17 mouse cellular contexts compared by ENCODE assay signal in genomic region chr12:108087489-108087888, GRCm38 (mm10).
DNase-seq lines count a peak whose midpoint lies in the region; ATAC-seq and TF ChIP-seq lines count a peak whose summit lies in the region.
"Had no signal": no experiment of that assay in that cellular context is flagged by ENCODE, and none has a peak within 500 bp of the region (broad histone marks: within the 10 kb centered on the region; RNA-seq: fewer than 3 reads in every experiment).

No protein-coding gene starts in this region.

- no peaks in the 10 kb centered on the region for H3K79me2 ChIP-seq in heart, adult 2 months (replicated peaks; ENCODE audit: control insufficient read depth, insufficient read depth, low read length)

- H3K4me3 ChIP-seq in heart, adult 2 months = no peak overlapping the region
- H3K4me3 ChIP-seq in heart, embryonic 12.5 days = no peak overlapping the region
- H3K4me3 ChIP-seq in kidney, postnatal 0 days (replicated peaks; ENCODE audit: low read depth, low read length) = no peak overlapping the region
- no peak overlapping the region for H3K4me3 ChIP-seq in midbrain, embryonic 16.5 days (ENCODE audit: low read depth, low read length)
- H3K4me3 ChIP-seq: forebrain, embryonic 12.5 days; heart, embryonic 15.5 days; limb, embryonic 12.5 days; liver, embryonic 12.5 days had no signal

- 57% methylated on average over 2 of the region's 2 CpGs for WGBS in heart, adult 2 months
- WGBS in heart, embryonic 12.5 days = 51% methylated on average over 2 of the region's 2 CpGs
- 46% methylated on average over 2 of the region's 2 CpGs for WGBS in kidney, postnatal 0 days
- 87% methylated on average over 2 of the region's 2 CpGs for WGBS in midbrain, embryonic 16.5 days

- no peak overlapping the region for H3K4me2 ChIP-seq in heart, embryonic 12.5 days
- no peak overlapping the region for H3K4me2 ChIP-seq in kidney, postnatal 0 days (ENCODE audit: low read length)
- no peak overlapping the region for H3K4me2 ChIP-seq in midbrain, embryonic 16.5 days (ENCODE audit: low read length)
- H3K4me2 ChIP-seq: forebrain, embryonic 12.5 days; heart, embryonic 15.5 days; limb, embryonic 12.5 days; liver, embryonic 12.5 days had no signal

- no peaks in the 10 kb centered on the region for H3K27me3 ChIP-seq in heart, adult 2 months (ENCODE audit: control insufficient read depth, insufficient read depth, low read length)
- H3K27me3 ChIP-seq in heart, embryonic 12.5 days (replicated peaks) = no peaks in the 10 kb centered on the region
- no peaks in the 10 kb centered on the region for H3K27me3 ChIP-seq in kidney, postnatal 0 days (ENCODE audit: insufficient read depth, low read length)
- no peaks in the 10 kb centered on the region for H3K27me3 ChIP-seq in midbrain, embryonic 16.5 days (ENCODE audit: control insufficient read depth, insufficient read depth, low read depth, low read length)
- H3K27me3 ChIP-seq: forebrain, embryonic 12.5 days; heart, embryonic 15.5 days; limb, embryonic 12.5 days; liver, embryonic 12.5 days had no signal

- no peak overlapping the region for H3K27ac ChIP-seq in heart, adult 2 months
- no peak overlapping the region for H3K27ac ChIP-seq in heart, embryonic 12.5 days (ENCODE audit: poor library complexity, severe bottlenecking)
- no peak overlapping the region for H3K27ac ChIP-seq in kidney, postnatal 0 days
- no peak overlapping the region for H3K27ac ChIP-seq in midbrain, embryonic 16.5 days (ENCODE audit: low read length)
- H3K27ac ChIP-seq: forebrain, embryonic 12.5 days; heart, embryonic 15.5 days; limb, embryonic 12.5 days; liver, embryonic 12.5 days had no signal

- no peaks in the 10 kb centered on the region for H3K9me3 ChIP-seq in heart, embryonic 12.5 days (replicated peaks)
- H3K9me3 ChIP-seq in kidney, postnatal 0 days (replicated peaks; ENCODE audit: low read length) = no peaks in the 10 kb centered on the region
- no peaks in the 10 kb centered on the region for H3K9me3 ChIP-seq in midbrain, embryonic 16.5 days (replicated peaks; ENCODE audit: control insufficient read depth, low read length, poor library complexity, severe bottlenecking)
- H3K9me3 ChIP-seq: forebrain, embryonic 12.5 days; heart, embryonic 15.5 days; limb, embryonic 12.5 days; liver, embryonic 12.5 days had no signal

- TF ChIP-seq EP300 in heart, adult 2 months (IDR thresholded peaks at IDR 0.05; ENCODE audit: insufficient read depth, low read depth, low read length) = no peak

- ATAC-seq in heart, embryonic 12.5 days (ENCODE audit: insufficient number of reproducible peaks, low FRiP score) = no peak
- no peak for ATAC-seq in kidney, postnatal 0 days (replicated peaks; ENCODE audit: low FRiP score, low read depth)
- no peak for ATAC-seq in midbrain, embryonic 16.5 days
- ATAC-seq: liver, embryonic 12.5 days had no signal

- intact Hi-C loops in heart, adult 2 months (cut with DNase I) = no loop called here

- no peak for TF ChIP-seq POLR2A in heart, adult 2 months (IDR thresholded peaks at IDR 0.05; ENCODE audit: insufficient read depth, low read depth, low read length)

- DNase-seq in heart, adult 2 months = peak in 1 of 2 experiments; percentile 16
- no peak for DNase-seq in kidney, postnatal 0 days (ENCODE audit: low spot score)
- DNase-seq in kidney, adult 11 months = no peak
- DNase-seq in NIH3T3 (ENCODE audit: low read depth) (peak; percentile 10), adipocyte (ENCODE audit: low spot score) (peak; percentile 63)
- no peak for DNase-seq in cerebellum, adult 9-10 months
- DNase-seq: adrenal gland, postnatal 36 days; cerebellum, adult 11-12 months; kidney, postnatal 10 days; layer of hippocampus, adult 9-11 months; right cerebral cortex, postnatal 25 days had no signal

- peak; percentile 22; the same call in 1 of the 2 replicates for TF ChIP-seq CTCF in heart, adult 2 months (IDR thresholded peaks at IDR 0.05)
- TF ChIP-seq CTCF in kidney, postnatal 0 days (IDR thresholded peaks at IDR 0.05; ENCODE audit: low read depth) = peak; percentile 32; the same call in 1 of the 2 replicates

- H3K4me1 ChIP-seq in heart, adult 2 months (ENCODE audit: control insufficient read depth, insufficient read depth, low read length) = peaks cover 2% of the 10 kb centered on the region; the same call in 1 of the 2 replicates
- peaks cover 5% of the 10 kb centered on the region; the same call in 1 of the 2 replicates for H3K4me1 ChIP-seq in heart, embryonic 12.5 days (replicated peaks)
- H3K4me1 ChIP-seq in kidney, postnatal 0 days (replicated peaks; ENCODE audit: insufficient read depth, low read length) = no peaks in the 10 kb centered on the region
- no peaks in the 10 kb centered on the region for H3K4me1 ChIP-seq in midbrain, embryonic 16.5 days (ENCODE audit: control insufficient read depth, insufficient read depth, low read length)
- H3K4me1 ChIP-seq: forebrain, embryonic 12.5 days; limb, embryonic 12.5 days; liver, embryonic 12.5 days had no signal

- no peaks in the 10 kb centered on the region for H3K36me3 ChIP-seq in heart, adult 2 months (ENCODE audit: control insufficient read depth, insufficient read depth, low read length)
- H3K36me3 ChIP-seq in heart, embryonic 12.5 days = no peaks in the 10 kb centered on the region
- no peaks in the 10 kb centered on the region for H3K36me3 ChIP-seq in kidney, postnatal 0 days (ENCODE audit: insufficient read depth, low read length)
- H3K36me3 ChIP-seq in midbrain, embryonic 16.5 days (ENCODE audit: control insufficient read depth, insufficient read depth, low read length) = no peaks in the 10 kb centered on the region
- H3K36me3 ChIP-seq: forebrain, embryonic 12.5 days; heart, embryonic 15.5 days; limb, embryonic 12.5 days; liver, embryonic 12.5 days had no signal

- H3K9ac ChIP-seq in heart, adult 2 months (ENCODE audit: low read depth, low read length) = no peak overlapping the region
- H3K9ac ChIP-seq in heart, embryonic 12.5 days = no peak overlapping the region
- H3K9ac ChIP-seq in kidney, postnatal 0 days (ENCODE audit: low read depth, low read length) = no peak overlapping the region
- H3K9ac ChIP-seq in midbrain, embryonic 16.5 days (ENCODE audit: low read depth, low read length) = no peak overlapping the region
- H3K9ac ChIP-seq: forebrain, embryonic 12.5 days; heart, embryonic 15.5 days; limb, embryonic 12.5 days; liver, embryonic 12.5 days had no signal

Comparison
In these comparisons a context has a peak if more than half of its experiments do, and no peak if none do; other contexts are left out.
1. DNase-seq: peak in NIH3T3 (single experiment) and adipocyte (single experiment); none in kidney, postnatal 0 days (single experiment), kidney, adult 11 months (single experiment) and cerebellum, adult 9-10 months (single experiment).